Mouse (Mus musculus) embryonic facial prominence, embryonic 14.5 days (tissue): Measurements from ENCODE around the gene Gm49395. TPM values are rescaled to one million over a fixed set of nuclear protein-coding genes. Genes with fewer than 3 reads are reported as not detected.

Source experiments
- ATAC-seq: fragments of 200-750 bp; cut with Nextera tagmentation; 2 replicates; pipeline ENCODE4 v1.8.0; 2017; ENCODE audit warnings: low read depth, moderate number of reproducible peaks, moderate TSS enrichment
- DNase-seq: peaks from one replicate; pipeline ENCODE4 v3.0.0-alpha.2; 2015; ENCODE audit warnings: low spot score
- H3K27ac ChIP-seq: fragments of 300-500 bp; sonication (generic); replicated peaks from 2 replicates; pipeline ENCODE4 v1.5.1; 2014; ENCODE audit warnings: low read depth, mild to moderate bottlenecking, low read length, moderate library complexity
- H3K27me3 ChIP-seq: fragments of 300-500 bp; sonication (generic); replicated peaks from 2 replicates; pipeline ENCODE4 v1.6.1; 2014; ENCODE audit warnings: low read length; ENCODE audit not compliant: control insufficient read depth, insufficient read depth
- H3K36me3 ChIP-seq: fragments of 300-500 bp; sonication (generic); 2 replicates; pipeline ENCODE4 v1.6.1; 2014; ENCODE audit warnings: low read length, mixed read lengths; ENCODE audit not compliant: control insufficient read depth, insufficient read depth
- H3K4me1 ChIP-seq: fragments of 300-500 bp; sonication (generic); 2 replicates; pipeline ENCODE4 v1.6.1; 2014; ENCODE audit warnings: antibody characterized with exemption, low read length; ENCODE audit not compliant: control insufficient read depth, insufficient read depth
- H3K4me2 ChIP-seq: fragments of 300-500 bp; sonication (generic); 2 replicates; pipeline ENCODE4 v1.6.1; 2014; ENCODE audit warnings: low read depth, mild to moderate bottlenecking, low read length, moderate library complexity, mixed read lengths
- H3K4me3 ChIP-seq: fragments of 300-500 bp; sonication (generic); 2 replicates; pipeline ENCODE4 v1.5.1; 2014; ENCODE audit warnings: low read depth, mild to moderate bottlenecking, low read length
- H3K9ac ChIP-seq: fragments of 300-500 bp; sonication (generic); 2 replicates; pipeline ENCODE4 v1.6.1; 2014; ENCODE audit warnings: low read depth, mild to moderate bottlenecking, low read length, moderate library complexity, mixed read lengths
- H3K9me3 ChIP-seq: fragments of 300-500 bp; sonication (generic); 2 replicates; pipeline ENCODE4 v1.6.1; 2016; ENCODE audit warnings: low read length; ENCODE audit not compliant: control insufficient read depth
- WGBS: fragments of 180-500 bp; shearing (Covaris S2); extraction: QIAGEN DNeasy Blood & Tissue Kit; methylation state at CpG from one replicate; pipeline ENCODE4 v1.1.7; 2014; 5-methylcytosine and 5-hydroxymethylcytosine counted together
- polyA plus RNA-seq: library from polyadenylated mRNA; unstranded; fragments of >200 nt; fragmentation: Nextera tagmentation; extraction: Ambion mirVana; gene quantifications from 2 replicates; pipeline ENCODE4 v1.2.1, GENCODE M21; 2014

Gm49395 gene
- polyA plus RNA-seq, 1 experiment from 2014 or later, result 4.7 TPM

- Histone ChIP-seq H3K4me1 (no peaks in the 10 kb centered on the region; the same call in 1 of the 2 replicates), H3K9ac (no peak overlapping the region), H3K4me2 (0 out of 2 replicates have a peak overlapping the region, but pooled peaks have one; percentile 11), H3K4me3 (no peak overlapping the region), H3K9me3 (no peaks in the 10 kb centered on the region), H3K27me3 (no peaks in the 10 kb centered on the region), H3K27ac (no peak overlapping the region), H3K36me3 (no peaks in the 10 kb centered on the region)
- ATAC-seq (0 out of 2 replicates have a peak, but pooled peaks have one; percentile 26), DNase-seq (peak; percentile 16)
- WGBS, result 28% methylated on average over 7 of the region's 7 CpGs
Measured at GRCm38 (mm10) chr13:115003444-115004053, 98.2 kb downstream of the Gm49395 start.

- WGBS, result 65% methylated on average over 3 of the region's 3 CpGs
- ATAC-seq, result no peak
Measured at GRCm38 (mm10) chr13:115002837-115003236, 98.9 kb downstream of the Gm49395 start.

GRCm38 (mm10) chr13:115002155-115002554 lies 99.6 kb downstream of the Gm49395 start:
- Histone ChIP-seq H3K4me2 (no peak overlapping the region), H3K36me3 (no peaks in the 10 kb centered on the region), H3K4me1 (no peaks in the 10 kb centered on the region; the same call in 1 of the 2 replicates), H3K27me3 (no peaks in the 10 kb centered on the region), H3K27ac (no peak overlapping the region), H3K9ac (no peak overlapping the region), H3K9me3 (no peaks in the 10 kb centered on the region), H3K4me3 (no peak overlapping the region)
- WGBS, result 89% methylated on average over 5 of the region's 5 CpGs
- ATAC-seq (no peak), DNase-seq (no peak)

More at GRCm38 (mm10) chr13:115002837-115003236, 98.9 kb downstream of the Gm49395 start:
- no peak for DNase-seq
- H3K9me3 ChIP-seq, result no peaks in the 10 kb centered on the region
- H3K36me3 ChIP-seq, result no peaks in the 10 kb centered on the region
- no peak overlapping the region for H3K9ac ChIP-seq
- H3K4me3 ChIP-seq, result no peak overlapping the region
- no peaks in the 10 kb centered on the region; the same call in 1 of the 2 replicates for H3K4me1 ChIP-seq
- H3K4me2 ChIP-seq, result no peak overlapping the region
- no peak overlapping the region for H3K27ac ChIP-seq
- no peaks in the 10 kb centered on the region for H3K27me3 ChIP-seq

- H3K27me3 ChIP-seq, result no peaks in the 10 kb centered on the region
- H3K4me1 ChIP-seq, result no peaks in the 10 kb centered on the region; the same call in 1 of the 2 replicates
- 92% methylated on average over 4 of the region's 4 CpGs for WGBS
- no peak overlapping the region for H3K9ac ChIP-seq
- no peak overlapping the region for H3K4me2 ChIP-seq
- H3K4me3 ChIP-seq, result no peak overlapping the region
- no peaks in the 10 kb centered on the region for H3K36me3 ChIP-seq
- DNase-seq, result no peak
- H3K9me3 ChIP-seq, result no peaks in the 10 kb centered on the region
- no peak for ATAC-seq
- H3K27ac ChIP-seq, result no peak overlapping the region
Measured at GRCm38 (mm10) chr13:114999582-114999981, 102.1 kb downstream of the Gm49395 start.

GRCm38 (mm10) chr13:114998100-114998499 lies 103.6 kb downstream of the Gm49395 start:
- no peak overlapping the region for H3K9ac ChIP-seq
- H3K27ac ChIP-seq, result no peak overlapping the region
- DNase-seq (no peak), ATAC-seq (no peak)
- no peaks in the 10 kb centered on the region for H3K9me3 ChIP-seq
- no peak overlapping the region for H3K4me3 ChIP-seq
- no peaks in the 10 kb centered on the region for H3K27me3 ChIP-seq
- H3K4me1 ChIP-seq, result no peaks in the 10 kb centered on the region
- H3K4me2 ChIP-seq, result no peak overlapping the region
- no peaks in the 10 kb centered on the region for H3K36me3 ChIP-seq
- 92% methylated on average over 10 of the region's 10 CpGs for WGBS

- Histone ChIP-seq H3K4me2 (peak overlapping the region; percentile 11; the same call in 1 of the 2 replicates), H3K4me3 (no peak overlapping the region), H3K9ac (no peak overlapping the region), H3K4me1 (no peaks in the 10 kb centered on the region), H3K9me3 (no peaks in the 10 kb centered on the region), H3K36me3 (no peaks in the 10 kb centered on the region), H3K27me3 (no peaks in the 10 kb centered on the region), H3K27ac (no peak overlapping the region)
- DNase-seq (peak; percentile 68), ATAC-seq (peak; percentile 47; the same call in 1 of the 2 replicates)
- WGBS, result 25% methylated on average over 14 of the region's 14 CpGs
Measured at GRCm38 (mm10) chr13:114992260-114993014, 109.3 kb downstream of the Gm49395 start.

- Histone ChIP-seq H3K9ac (no peak overlapping the region), H3K4me2 (no peak overlapping the region), H3K36me3 (no peaks in the 10 kb centered on the region), H3K4me3 (no peak overlapping the region), H3K27me3 (no peaks in the 10 kb centered on the region), H3K9me3 (no peaks in the 10 kb centered on the region), H3K4me1 (no peaks in the 10 kb centered on the region), H3K27ac (no peak overlapping the region)
- DNase-seq, result no peak
- 70% methylated on average over 6 of the region's 6 CpGs for WGBS
- no peak for ATAC-seq
Measured at GRCm38 (mm10) chr13:114987668-114988067, 114.1 kb downstream of the Gm49395 start.

- DNase-seq, result no peak
- WGBS, result 71% methylated on average over 2 of the region's 2 CpGs
Measured at GRCm38 (mm10) chr13:114987161-114987560, 114.6 kb downstream of the Gm49395 start.

More at GRCm38 (mm10) chr13:114987161-114987560, 114.6 kb downstream of the Gm49395 start:
- no peaks in the 10 kb centered on the region for H3K36me3 ChIP-seq
- H3K27ac ChIP-seq, result no peak overlapping the region
- no peak overlapping the region for H3K9ac ChIP-seq
- no peaks in the 10 kb centered on the region for H3K4me1 ChIP-seq
- no peak overlapping the region for H3K4me2 ChIP-seq
- H3K9me3 ChIP-seq, result no peaks in the 10 kb centered on the region
- H3K27me3 ChIP-seq, result no peaks in the 10 kb centered on the region
- no peak overlapping the region for H3K4me3 ChIP-seq
- no peak for ATAC-seq
